Mouse (Mus musculus) testis, adult 2 months (tissue): ENCODE data around the gene Rhox4b. TPM values are rescaled to one million over a fixed set of nuclear protein-coding genes. Genes with fewer than 3 reads are reported as not detected.
"Not testable (repeated sequence)": the region's sequence is repeated elsewhere in the genome, so short reads cannot be mapped to it uniquely, and the experiment has no call there.

Experiments
- H3K27ac ChIP-seq: fragments of 200-500 bp; 2 replicates; pipeline ENCODE4 v1.5.1; 2012; ENCODE audit warnings: low read depth, low read length; ENCODE audit not compliant: control insufficient read depth, insufficient read depth
- H3K27me3 ChIP-seq: fragments of 200-500 bp; 2 replicates; pipeline ENCODE4 v1.6.1; 2012; ENCODE audit warnings: mild to moderate bottlenecking, low read length, moderate library complexity; ENCODE audit not compliant: control insufficient read depth, insufficient read depth
- H3K36me3 ChIP-seq: fragments of 200-500 bp; 2 replicates; pipeline ENCODE4 v1.6.1; 2012; ENCODE audit warnings: mild to moderate bottlenecking, low read length; ENCODE audit not compliant: control insufficient read depth, insufficient read depth
- H3K4me1 ChIP-seq: fragments of 200-500 bp; 2 replicates; pipeline ENCODE4 v1.6.1; 2012; ENCODE audit warnings: low read length; ENCODE audit not compliant: control insufficient read depth, insufficient read depth
- H3K4me3 ChIP-seq: fragments of 200-500 bp; 2 replicates; pipeline ENCODE4 v1.5.1; 2012; ENCODE audit warnings: low read depth, mild to moderate bottlenecking, low read length, moderate library complexity, mixed read lengths; ENCODE audit not compliant: control insufficient read depth
- polyA plus RNA-seq: library from polyadenylated mRNA; depleted of rRNA; stranded (reverse); fragments of >200 nt; gene quantifications from 2 replicates; pipeline ENCODE4 v1.2.3, GENCODE M21; 2012; rRNA removed

Gene Rhox4b
- not detected in 2 replicates for polyA plus RNA-seq

DNA sequence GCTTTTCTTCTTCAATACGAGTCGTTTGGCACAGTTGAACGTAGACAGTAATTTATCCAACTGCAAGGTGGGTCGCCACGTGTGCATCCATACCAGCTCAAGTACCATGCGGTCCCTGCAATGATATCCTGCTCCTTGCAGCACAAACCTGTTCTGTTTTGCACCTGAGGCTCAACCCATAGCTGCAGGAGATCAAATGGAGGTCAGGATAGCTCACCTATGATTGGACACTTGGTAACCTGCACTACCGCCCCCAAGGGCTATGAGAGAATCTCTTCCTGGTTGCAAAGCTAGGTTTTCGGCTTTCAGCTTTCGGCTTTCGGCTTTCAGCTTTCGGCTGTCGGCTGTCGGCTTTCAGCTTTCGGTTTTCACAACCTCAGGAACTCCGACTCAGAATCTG is at the start of gene Rhox4b:
TSS of gene Rhox4b (plus strand) at position 301 of the 400 bp plus-strand sequence.
- not testable (repeated sequence) for H3K27ac ChIP-seq, H3K4me1 ChIP-seq, H3K36me3 ChIP-seq, H3K27me3 ChIP-seq, H3K4me3 ChIP-seq

DNA sequence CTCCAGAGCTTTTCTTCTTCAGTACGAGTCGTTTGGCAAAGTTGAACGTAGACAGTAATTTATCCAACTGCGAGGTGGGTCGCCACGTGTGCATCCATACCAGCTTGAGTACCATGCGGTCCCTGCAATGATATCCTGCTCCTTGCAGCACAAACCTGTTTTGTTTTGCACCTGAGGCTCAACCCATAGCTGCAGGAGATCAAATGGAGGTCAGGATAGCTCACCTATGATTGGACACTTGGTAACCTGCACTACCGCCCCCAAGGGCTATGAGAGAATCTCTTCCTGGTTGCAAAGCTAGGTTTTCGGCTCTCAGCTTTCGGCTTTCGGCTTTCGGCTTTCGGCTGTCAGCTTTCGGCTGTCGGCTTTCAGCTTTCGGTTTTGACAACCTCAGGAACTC is 41.7 kb upstream of the Rhox4b start, which contains the start of gene Rhox4a2:
TSS of gene Rhox4a2 (plus strand) at position 301 of the 400 bp plus-strand sequence.
- H3K27ac ChIP-seq, H3K4me3 ChIP-seq: not testable (repeated sequence)

DNA sequence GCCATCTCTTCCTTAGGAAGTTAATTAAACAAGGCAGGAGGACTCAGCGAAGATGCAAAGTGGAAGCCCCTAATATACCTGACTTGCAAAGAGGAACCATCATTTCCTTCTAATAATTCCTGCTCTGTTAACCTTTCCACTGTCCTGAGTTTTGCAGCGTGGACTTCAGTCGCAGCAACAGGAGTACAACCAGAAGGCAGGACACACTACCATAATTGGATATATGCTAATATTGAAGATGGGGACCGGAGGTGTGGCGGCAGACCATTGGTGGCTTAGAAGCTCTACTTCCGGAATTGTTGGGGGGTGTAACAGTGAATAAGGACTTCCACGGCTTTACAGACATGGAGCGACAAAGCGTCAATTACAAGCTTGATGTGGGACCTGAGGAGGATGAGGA is 20.5 kb upstream of the Rhox4b start, which contains the start of gene Rhox2b:
TSS of gene Rhox2b (plus strand) at position 301 of the 400 bp plus-strand sequence.
- not testable (repeated sequence) for H3K4me3 ChIP-seq, H3K4me1 ChIP-seq, H3K27me3 ChIP-seq, H3K27ac ChIP-seq, H3K36me3 ChIP-seq

More for the DNA sequence above, 41.7 kb upstream of the Rhox4b start, which contains the start of gene Rhox4a2:
- H3K36me3 ChIP-seq, H3K27me3 ChIP-seq, H3K4me1 ChIP-seq: not testable (repeated sequence)

DNA sequence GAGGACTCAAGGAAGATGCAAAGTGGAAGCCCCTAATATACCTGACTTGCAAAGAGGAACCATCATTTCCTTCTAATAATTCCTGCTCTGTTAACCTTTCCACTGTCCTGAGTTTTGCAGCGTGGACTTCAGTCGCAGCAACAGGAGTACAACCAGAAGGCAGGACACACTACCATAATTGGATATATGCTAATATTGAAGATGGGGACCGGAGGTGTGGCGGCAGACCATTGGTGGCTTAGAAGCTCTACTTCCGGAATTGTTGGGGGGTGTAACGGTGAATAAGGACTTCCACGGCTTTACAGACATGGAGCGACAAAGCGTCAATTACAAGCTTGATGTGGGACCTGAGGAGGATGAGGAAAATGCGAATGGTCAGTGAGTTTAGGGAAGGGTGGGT is 21.1 kb downstream of the Rhox4b start, which contains the start of gene Rhox2c:
TSS of gene Rhox2c (plus strand) at position 301 of the 400 bp plus-strand sequence.
- not testable (repeated sequence) for H3K27me3 ChIP-seq, H3K4me3 ChIP-seq, H3K36me3 ChIP-seq, H3K4me1 ChIP-seq, H3K27ac ChIP-seq

DNA sequence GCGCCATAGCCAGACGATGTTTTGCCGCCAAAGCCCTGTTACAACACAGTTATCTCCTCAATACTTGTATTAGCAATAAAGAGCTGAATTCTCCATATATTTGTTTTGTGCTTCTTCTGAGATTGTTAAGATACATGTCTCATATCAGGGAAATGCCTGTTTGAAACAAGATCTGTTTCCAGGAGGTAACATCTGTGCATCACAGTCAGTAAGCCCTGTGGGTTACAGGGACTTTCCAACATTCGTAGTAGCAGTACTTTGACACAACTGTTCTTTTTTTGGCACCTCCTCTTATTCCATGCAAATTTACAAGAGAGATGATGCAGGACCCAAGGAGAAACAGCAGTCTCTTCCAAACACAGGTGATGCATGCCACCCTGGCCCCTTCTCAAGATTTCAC is 26.0 kb downstream of the Rhox4b start, which contains the start of gene Rhox3c:
TSS of gene Rhox3c (plus strand) at position 301 of the 400 bp plus-strand sequence.
- not testable (repeated sequence) for H3K27ac ChIP-seq, H3K4me3 ChIP-seq

DNA sequence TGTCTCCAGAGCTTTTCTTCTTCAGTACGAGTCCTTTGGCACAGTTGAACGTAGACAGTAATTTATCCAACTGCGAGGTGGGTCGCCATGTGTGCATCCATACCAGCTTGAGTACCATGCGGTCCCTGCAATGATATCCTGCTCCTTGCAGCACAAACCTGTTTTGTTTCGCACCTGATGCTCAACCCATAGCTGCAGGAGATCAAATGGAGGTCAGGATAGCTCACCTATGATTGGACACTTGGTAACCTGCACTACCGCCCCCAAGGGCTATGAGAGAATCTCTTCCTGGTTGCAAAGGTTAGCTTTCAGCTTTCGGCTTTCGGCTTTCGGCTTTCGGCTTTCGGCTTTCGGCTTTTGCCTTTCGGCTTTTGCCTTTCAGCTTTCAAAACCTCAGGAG is 47.7 kb downstream of the Rhox4b start, which contains the start of gene Rhox4c:
TSS of gene Rhox4c (plus strand) at position 301 of the 400 bp plus-strand sequence.
- not testable (repeated sequence) for H3K4me1 ChIP-seq, H3K27ac ChIP-seq, H3K4me3 ChIP-seq, H3K36me3 ChIP-seq, H3K27me3 ChIP-seq

More for the DNA sequence above, 26.0 kb downstream of the Rhox4b start, which contains the start of gene Rhox3c:
- H3K36me3 ChIP-seq, H3K27me3 ChIP-seq, H3K4me1 ChIP-seq: not testable (repeated sequence)

Other genes with a start within 250 kb of the Rhox4b start
- gene Ndufa1, start 241.3 kb upstream of the Rhox4b start, polyA plus RNA-seq, result 154 and 156 TPM in 2 replicates
- 0.13 and 0.32 TPM in 2 replicates for gene Rnf113a1, start 241.2 kb upstream of the Rhox4b start, polyA plus RNA-seq
- gene Gm9, start 221.5 kb upstream of the Rhox4b start, polyA plus RNA-seq, result 9.4 and 11.8 TPM in 2 replicates
- gene Rhox1, start 210.2 kb upstream of the Rhox4b start, polyA plus RNA-seq, result 0.73 and 0.77 TPM in 2 replicates
- gene Rhox2a, start 187.5 kb upstream of the Rhox4b start, polyA plus RNA-seq, result 0.34 and 0.80 TPM in 2 replicates
- gene Rhox3a, start 182.6 kb upstream of the Rhox4b start, polyA plus RNA-seq, result 1.4 TPM in 1 of 2 replicates, not detected in the other
- gene Rhox4a, start 167.2 kb upstream of the Rhox4b start, polyA plus RNA-seq, result not detected in 2 replicates
- 0.51 and 1.6 TPM in 2 replicates for gene Rhox3a2, start 52.5 kb upstream of the Rhox4b start, polyA plus RNA-seq
- not detected in 2 replicates for gene Rhox4a2, start 41.6 kb upstream of the Rhox4b start, polyA plus RNA-seq
- 0.32 and 0.43 TPM in 2 replicates for gene Rhox2b, start 20.4 kb upstream of the Rhox4b start, polyA plus RNA-seq
- gene Rhox2c, start 21.2 kb downstream of the Rhox4b start, polyA plus RNA-seq, result 0.21 TPM in 1 of 2 replicates, not detected in the other
- gene Rhox3c, start 26.1 kb downstream of the Rhox4b start, polyA plus RNA-seq, result 0.21 and 0.25 TPM in 2 replicates
- gene Rhox4c, start 47.8 kb downstream of the Rhox4b start, polyA plus RNA-seq, result not detected in 2 replicates
- gene Rhox2d, start 60.9 kb downstream of the Rhox4b start, polyA plus RNA-seq, result 0.17 TPM in 1 of 2 replicates, not detected in the other
- gene Rhox4d, start 81.9 kb downstream of the Rhox4b start, polyA plus RNA-seq, result 0.19 TPM in 1 of 2 replicates, not detected in the other
- 0.19 and 0.31 TPM in 2 replicates for gene Rhox2e, start 98.0 kb downstream of the Rhox4b start, polyA plus RNA-seq
- gene Rhox3e, start 109.5 kb downstream of the Rhox4b start, polyA plus RNA-seq, result not detected in 2 replicates
- gene Rhox4e, start 124.9 kb downstream of the Rhox4b start, polyA plus RNA-seq, result not detected in 2 replicates
- not detected in 2 replicates for gene Rhox2f, start 138.9 kb downstream of the Rhox4b start, polyA plus RNA-seq
- gene Rhox3f, start 148.5 kb downstream of the Rhox4b start, polyA plus RNA-seq, result 0.23 and 0.32 TPM in 2 replicates
- not detected in 2 replicates for gene Rhox4f, start 175.2 kb downstream of the Rhox4b start, polyA plus RNA-seq
- gene Rhox3g, start 196.1 kb downstream of the Rhox4b start, polyA plus RNA-seq, result 0.13 TPM in 1 of 2 replicates, not detected in the other
- gene Rhox2g, start 211.0 kb downstream of the Rhox4b start, polyA plus RNA-seq, result not detected in 2 replicates
- not detected in 2 replicates for gene Rhox4g, start 218.8 kb downstream of the Rhox4b start, polyA plus RNA-seq
- gene Rhox3h, start 236.3 kb downstream of the Rhox4b start, polyA plus RNA-seq, result 0.29 and 0.47 TPM in 2 replicates
- not detected in 2 replicates for gene Rhox2h, start 240.8 kb downstream of the Rhox4b start, polyA plus RNA-seq